Mouse (Mus musculus) thymus, adult 2 months (tissue): Measurements from ENCODE around the gene Znrf2. TPM values are rescaled to one million over a fixed set of nuclear protein-coding genes. Genes with fewer than 3 reads are reported as not detected.

Experiments used
- DNase-seq: peaks from one replicate; pipeline ENCODE4 v3.0.0; 2021
- H3K27ac ChIP-seq: fragments of 200-500 bp; 2 replicates; pipeline ENCODE4 v1.5.1; 2012; ENCODE audit warnings: low read length, control low read depth; ENCODE audit not compliant: control insufficient read depth, insufficient read depth
- H3K27me3 ChIP-seq: fragments of 200-500 bp; 2 replicates; pipeline ENCODE4 v1.6.1; 2012; ENCODE audit warnings: mild to moderate bottlenecking, low read length, moderate library complexity, mixed read lengths; ENCODE audit not compliant: control insufficient read depth, insufficient read depth
- H3K36me3 ChIP-seq: fragments of 200-500 bp; 2 replicates; pipeline ENCODE4 v1.6.1; 2012; ENCODE audit warnings: mild to moderate bottlenecking, low read length, moderate library complexity; ENCODE audit not compliant: control insufficient read depth, insufficient read depth
- H3K4me1 ChIP-seq: fragments of 200-500 bp; replicated peaks from 2 replicates; pipeline ENCODE4 v1.6.1; 2012; ENCODE audit warnings: low read length; ENCODE audit not compliant: control insufficient read depth, insufficient read depth
- H3K4me3 ChIP-seq: fragments of 200-500 bp; 2 replicates; pipeline ENCODE4 v1.5.1; 2012; ENCODE audit warnings: mild to moderate bottlenecking, low read length, control low read depth, moderate library complexity; ENCODE audit not compliant: control insufficient read depth, insufficient read depth
- CTCF ChIP-seq: fragments of 200-500 bp; IDR thresholded peaks from 2 replicates; pipeline ENCODE4 v1.5.1; 2012; ENCODE audit warnings: mild to moderate bottlenecking, control low read depth, low read length, moderate library complexity, borderline replicate concordance; ENCODE audit not compliant: control insufficient read depth, poor library complexity, insufficient read depth; ENCODE audit errors: extremely low read depth
- POLR2A ChIP-seq: fragments of 200-500 bp; IDR thresholded peaks from 2 replicates; pipeline ENCODE4 v1.6.1; 2012; ENCODE audit warnings: mild to moderate bottlenecking, low read length, control low read depth, moderate library complexity; ENCODE audit not compliant: control insufficient read depth, poor library complexity, insufficient read depth; ENCODE audit errors: extremely low read depth
- WGBS: fragments of 180-500 bp; shearing (Covaris S2); methylation state at CpG from one replicate; pipeline ENCODE4 v1.1.7; 2018; 5-methylcytosine and 5-hydroxymethylcytosine counted together
- polyA plus RNA-seq: library from polyadenylated mRNA; depleted of rRNA; stranded (reverse); fragments of >200 nt; gene quantifications from 2 replicates; pipeline ENCODE4 v1.2.3, GENCODE M21; 2012; rRNA removed

Znrf2 gene
- polyA plus RNA-seq, 1 experiment, result 17.5 TPM

- TF ChIP-seq POLR2A (no peak), CTCF (no peak)
- no peak overlapping the region for H3K4me3 ChIP-seq
- no peaks in the 10 kb centered on the region for H3K36me3 ChIP-seq
- H3K27me3 ChIP-seq, result no peaks in the 10 kb centered on the region
- H3K27ac ChIP-seq, result no peak overlapping the region
- 40% methylated on average over 7 of the region's 7 CpGs for WGBS
- DNase-seq, result no peak
- peaks cover 8% of the 10 kb centered on the region for H3K4me1 ChIP-seq
Observed at GRCm38 (mm10) chr6:54940126-54940525, 123.4 kb downstream of the Znrf2 start.

DNA sequence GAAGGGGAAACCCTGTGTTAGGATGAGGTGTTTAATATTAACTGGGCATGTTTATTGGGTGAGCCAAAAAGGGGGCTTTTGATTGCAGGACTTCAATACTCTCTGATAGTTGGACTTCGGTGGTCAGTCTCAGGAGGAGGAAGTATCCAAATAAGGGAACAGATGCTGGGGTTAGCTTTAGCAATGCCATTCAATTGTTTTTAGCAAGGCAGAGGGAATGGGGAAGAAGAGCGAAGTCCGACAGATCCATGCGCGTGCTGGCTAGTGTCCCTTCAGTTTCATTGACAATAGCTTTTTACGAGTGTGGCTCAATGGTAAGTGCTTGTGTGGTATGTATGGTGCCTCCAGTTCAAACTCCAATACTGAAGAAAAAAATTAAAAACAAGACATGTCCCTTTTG, 124.4 kb downstream of the Znrf2 start:
- Histone ChIP-seq H3K27me3 (no peaks in the 10 kb centered on the region), H3K4me1 (peaks cover 4% of the 10 kb centered on the region), H3K27ac (no peak overlapping the region), H3K36me3 (no peaks in the 10 kb centered on the region), H3K4me3 (no peak overlapping the region)
- WGBS, result 95% methylated on average over 6 of the region's 6 CpGs
- DNase-seq, result no peak
- TF ChIP-seq CTCF (no peak), POLR2A (no peak)

Other genes with a start within 250 kb of the Znrf2 start
- 0.94 and 1.0 TPM in 2 replicates for gene Plekha8, start 221.8 kb upstream of the Znrf2 start, polyA plus RNA-seq
- 0.56 and 1.1 TPM in 2 replicates for gene Fkbp14, start 219.6 kb upstream of the Znrf2 start, polyA plus RNA-seq
- 14.8 and 15.6 TPM in 2 replicates for gene Mturn, start 135.3 kb upstream of the Znrf2 start, polyA plus RNA-seq
- gene Nod1, start 155.7 kb downstream of the Znrf2 start, polyA plus RNA-seq, result 13.5 and 18.3 TPM in 2 replicates
- gene Ggct, start 176.0 kb downstream of the Znrf2 start, polyA plus RNA-seq, result 1.2 and 1.8 TPM in 2 replicates
- gene Gars, start 221.1 kb downstream of the Znrf2 start, polyA plus RNA-seq, result 40.1 and 44.9 TPM in 2 replicates